Mouse (Mus musculus) layer of hippocampus, adult 2 months (tissue): ENCODE results near the gene Mogs. TPM values are rescaled to one million over a fixed set of nuclear protein-coding genes. Genes with fewer than 3 reads are reported as not detected.
A peak's percentile ranks its signal among the peaks of the same experiment; 100 is the strongest.

Experiments used
- DNase-seq, 2 experiments: peaks; one replicate each; pipeline ENCODE4 v3.0.0; 2022; ENCODE audit warnings: low spot score in 2 of 2
- H3K27ac ChIP-seq: fragments of 200-600 bp; 2 replicates; pipeline ENCODE4 v1.8.1; 2022
- H3K4me3 ChIP-seq: fragments of 200-600 bp; 2 replicates; pipeline ENCODE4 v1.8.1; 2022; ENCODE audit warnings: mild to moderate bottlenecking
- CTCF ChIP-seq: fragments of 200-600 bp; conservative IDR thresholded peaks from 2 replicates; pipeline ENCODE4 v1.8.1; 2022; ENCODE audit warnings: antibody characterized with exemption, mild to moderate bottlenecking, moderate library complexity
- total RNA-seq, 2 experiments: library from RNA; stranded (reverse); gene quantifications; 2 replicates each; pipeline ENCODE4 v1.2.3; 2021

Mogs gene
- total RNA-seq, 2 experiments from 2014 or later = 24.0 to 26.4 TPM

GRCm38 (mm10) chr6:83118369-83118768 is 3.1 kb downstream of the Mogs start:
- Histone ChIP-seq H3K4me3 (no peak overlapping the region), H3K27ac (no peak overlapping the region)
- TF ChIP-seq CTCF = no peak
- DNase-seq = no peak

GRCm38 (mm10) chr6:83118825-83119733 is 3.8 kb downstream of the Mogs start:
- Histone ChIP-seq H3K27ac (no peak overlapping the region), H3K4me3 (no peak overlapping the region)
- TF ChIP-seq CTCF = no peak
- DNase-seq = no peak

- H3K27ac ChIP-seq = no peak overlapping the region
- no peak overlapping the region for H3K4me3 ChIP-seq
- no peak for DNase-seq
- no peak for TF ChIP-seq CTCF
Observed at GRCm38 (mm10) chr6:83119734-83120051, 4.4 kb downstream of the Mogs start.

- peak; percentile 34; the same call in 1 of the 2 replicates for TF ChIP-seq CTCF
- peak within 1 kb of the TSS; percentile 72 for H3K4me3 ChIP-seq
- peak within 1 kb of the TSS; percentile 89 for H3K27ac ChIP-seq
- DNase-seq = peak; percentile 90 to 98
Observed at GRCm38 (mm10) chr6:83120930-83121862, 5.9 kb downstream of the Mogs start, which contains the start of gene Wbp1. Wbp1 (minus strand) TSS chr6:83121559.

- Histone ChIP-seq H3K4me3 (peak overlapping the region; percentile 72), H3K27ac (peak overlapping the region; percentile 86)
- TF ChIP-seq CTCF = peak; percentile 15; the same call in 1 of the 2 replicates
- DNase-seq = peak in 1 of 2 experiments; percentile 10
Observed at GRCm38 (mm10) chr6:83121863-83122710, 6.8 kb downstream of the Mogs start.

- H3K4me3 ChIP-seq = no peak overlapping the region
- H3K27ac ChIP-seq = no peak overlapping the region
- no peak for DNase-seq
- TF ChIP-seq CTCF = no peak
Observed at GRCm38 (mm10) chr6:83122961-83123360, 7.7 kb downstream of the Mogs start.

GRCm38 (mm10) chr6:83124851-83125312 is 9.6 kb downstream of the Mogs start:
- Histone ChIP-seq H3K27ac (peak overlapping the region; percentile 84), H3K4me3 (peak overlapping the region; percentile 96)
- DNase-seq = peak; percentile 88 to 89
- TF ChIP-seq CTCF = no peak

GRCm38 (mm10) chr6:83125331-83125730 is 10.0 kb downstream of the Mogs start, which contains the start of gene Ino80b:
Ino80b (minus strand) TSS chr6:83125431.
- no peak for TF ChIP-seq CTCF
- peak within 1 kb of the TSS; percentile 84 for H3K27ac ChIP-seq
- no peak for DNase-seq
- H3K4me3 ChIP-seq = peak within 1 kb of the TSS; percentile 96

- Histone ChIP-seq H3K4me3 (no peak overlapping the region), H3K27ac (no peak overlapping the region)
- DNase-seq = no peak
- peak; percentile 63 for TF ChIP-seq CTCF
Observed at GRCm38 (mm10) chr6:83127419-83127818, 12.1 kb downstream of the Mogs start.

- no peak overlapping the region for H3K4me3 ChIP-seq
- DNase-seq = no peak
- TF ChIP-seq CTCF = no peak
Observed at GRCm38 (mm10) chr6:83131469-83132034, 16.3 kb downstream of the Mogs start.

GRCm38 (mm10) chr6:83132176-83132919 is 17.1 kb downstream of the Mogs start:
- H3K4me3 ChIP-seq = no peak overlapping the region
- TF ChIP-seq CTCF = no peak
- DNase-seq = no peak
- no peak overlapping the region for H3K27ac ChIP-seq

More at GRCm38 (mm10) chr6:83131469-83132034, 16.3 kb downstream of the Mogs start:
- no peak overlapping the region for H3K27ac ChIP-seq
